Mouse (Mus musculus) neural tube, embryonic 11.5 days (tissue): ENCODE data around the gene Klhl23. TPM values are rescaled to one million over a fixed set of nuclear protein-coding genes. Genes with fewer than 3 reads are reported as not detected.

ENCODE experiments used
- ATAC-seq: fragments of 200-750 bp; cut with Nextera tagmentation; 2 replicates; pipeline ENCODE4 v1.8.0; 2017; ENCODE audit warnings: moderate number of reproducible peaks, mild to moderate bottlenecking, moderate TSS enrichment, moderate library complexity; ENCODE audit not compliant: insufficient read depth, low FRiP score, low TSS enrichment
- DNase-seq: peaks from one replicate; pipeline ENCODE4 v3.0.0-alpha.2; 2015; ENCODE audit warnings: low spot score
- H3K27ac ChIP-seq: fragments of 300-500 bp; sonication (generic); 2 replicates; pipeline ENCODE4 v1.5.1; 2014; ENCODE audit warnings: low read depth, mild to moderate bottlenecking, low read length
- H3K27me3 ChIP-seq: fragments of 300-500 bp; sonication (generic); 2 replicates; pipeline ENCODE4 v1.6.1; 2014; ENCODE audit warnings: mild to moderate bottlenecking, low read length, mixed read lengths; ENCODE audit not compliant: control insufficient read depth, insufficient read depth
- H3K36me3 ChIP-seq: fragments of 300-500 bp; sonication (generic); 2 replicates; pipeline ENCODE4 v1.6.1; 2014; ENCODE audit warnings: mild to moderate bottlenecking, low read length, moderate library complexity, mixed read lengths; ENCODE audit not compliant: control insufficient read depth, insufficient read depth
- H3K4me1 ChIP-seq: fragments of 300-500 bp; sonication (generic); 2 replicates; pipeline ENCODE4 v1.6.1; 2014; ENCODE audit warnings: low read length, mixed read lengths; ENCODE audit not compliant: control insufficient read depth, insufficient read depth
- H3K4me2 ChIP-seq: fragments of 300-500 bp; sonication (generic); 2 replicates; pipeline ENCODE4 v1.6.1; 2014; ENCODE audit warnings: low read depth, mild to moderate bottlenecking, moderate library complexity
- H3K4me3 ChIP-seq: fragments of 300-500 bp; sonication (generic); 2 replicates; pipeline ENCODE4 v1.5.1; 2014; ENCODE audit warnings: low read depth, low read length
- H3K9ac ChIP-seq: fragments of 300-500 bp; sonication (generic); 2 replicates; pipeline ENCODE4 v1.6.1; 2014; ENCODE audit warnings: mild to moderate bottlenecking, low read length
- H3K9me3 ChIP-seq: fragments of 300-500 bp; sonication (generic); 2 replicates; pipeline ENCODE4 v1.6.1; 2016; ENCODE audit warnings: low read length; ENCODE audit not compliant: control insufficient read depth
- whole genome bisulfite sequencing: fragments of 180-500 bp; shearing (Covaris S2); extraction: QIAGEN DNeasy Blood & Tissue Kit; methylation state at CpG from one replicate; pipeline ENCODE4 v1.1.7; 2014; 5-methylcytosine and 5-hydroxymethylcytosine counted together
- polyA plus RNA-seq: library from polyadenylated mRNA; unstranded; fragments of >200 nt; fragmentation: Nextera tagmentation; extraction: Ambion mirVana; gene quantifications from 2 replicates; pipeline ENCODE4 v1.2.1, GENCODE M21; 2014

Klhl23 gene
- polyA plus RNA-seq: 35.5 and 35.8 TPM in 2 replicates

DNA sequence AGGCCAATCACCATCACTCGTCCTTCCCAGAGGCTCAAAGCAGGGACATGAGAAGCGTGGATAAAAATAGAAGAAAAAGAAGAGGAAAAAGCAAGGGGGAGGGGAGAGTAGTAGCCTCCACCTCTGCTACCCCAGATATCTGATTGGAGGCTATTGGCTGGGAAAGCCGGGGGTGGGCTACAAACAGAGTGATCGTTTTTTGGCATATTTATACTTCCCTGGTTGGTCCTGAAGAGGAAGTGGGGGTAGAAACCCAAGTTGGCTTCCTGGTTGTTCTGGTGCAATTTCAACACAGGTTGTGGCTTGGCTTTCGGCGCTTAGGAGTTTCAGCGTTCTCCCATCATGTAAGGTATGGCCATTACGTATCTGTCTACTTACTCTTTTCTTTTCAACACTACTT is at the start of gene Klhl23:
Gene Klhl23, plus strand, starts transcription at position 234 of the 400 bp plus-strand sequence.
- Histone ChIP-seq H3K9me3 (no peaks in the 10 kb centered on the region), H3K4me2 (peak within 1 kb of the TSS; percentile 87), H3K9ac (peak within 1 kb of the TSS; percentile 92), H3K27ac (peak within 1 kb of the TSS; percentile 88), H3K4me3 (peak within 1 kb of the TSS; percentile 83), H3K27me3 (no peaks in the 10 kb centered on the region), H3K4me1 (no peaks in the 10 kb centered on the region; the same call in 1 of the 2 replicates), H3K36me3 (peaks cover 2% of the 10 kb centered on the region; the same call in 1 of the 2 replicates)
- ATAC-seq (no peak), DNase-seq (no peak)
- 26% methylated on average over 8 of the region's 8 CpGs for WGBS

DNA sequence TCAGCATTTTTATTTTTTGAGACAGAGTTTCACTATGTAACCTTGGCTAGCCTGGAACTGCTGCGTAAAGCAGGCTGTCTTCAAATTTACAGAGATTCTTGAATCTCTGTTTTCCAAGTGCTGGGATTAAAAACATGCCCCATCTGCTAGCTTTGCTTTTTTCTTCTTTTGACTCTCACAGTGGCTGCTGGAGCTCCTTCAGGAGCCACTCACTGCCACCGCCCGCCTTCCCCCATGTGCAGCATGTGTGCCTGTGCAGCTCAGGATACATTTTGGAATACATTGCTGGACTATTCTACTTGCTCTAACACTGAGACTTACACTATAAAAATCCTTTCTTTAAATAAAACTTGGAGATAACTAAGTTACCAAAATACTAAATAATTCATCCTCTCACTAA is 48.4 kb upstream of the Klhl23 start:
- 91% methylated on average over 3 of the region's 3 CpGs for WGBS
- H3K36me3 ChIP-seq: no peaks in the 10 kb centered on the region
- no peak overlapping the region for H3K4me2 ChIP-seq

GRCm38 (mm10) chr2:69777985-69778835 is 43.5 kb upstream of the Klhl23 start:
- no peaks in the 10 kb centered on the region for H3K4me1 ChIP-seq
- H3K27ac ChIP-seq: no peak overlapping the region
- no peaks in the 10 kb centered on the region for H3K9me3 ChIP-seq
- H3K4me3 ChIP-seq: no peak overlapping the region
- no peak for ATAC-seq
- 75% methylated on average over 7 of the region's 7 CpGs for WGBS
- H3K27me3 ChIP-seq: no peaks in the 10 kb centered on the region
- no peak overlapping the region for H3K4me2 ChIP-seq
- no peak for DNase-seq
- no peak overlapping the region for H3K9ac ChIP-seq
- H3K36me3 ChIP-seq: no peaks in the 10 kb centered on the region

More for the DNA sequence above, 48.4 kb upstream of the Klhl23 start:
- Histone ChIP-seq H3K27ac (no peak overlapping the region), H3K9me3 (no peaks in the 10 kb centered on the region), H3K9ac (no peak overlapping the region), H3K4me3 (no peak overlapping the region), H3K4me1 (no peaks in the 10 kb centered on the region), H3K27me3 (no peaks in the 10 kb centered on the region)
- no peak for ATAC-seq
- no peak for DNase-seq

- Histone ChIP-seq H3K9me3 (no peaks in the 10 kb centered on the region), H3K4me3 (no peak overlapping the region), H3K27me3 (no peaks in the 10 kb centered on the region), H3K4me1 (no peaks in the 10 kb centered on the region), H3K9ac (no peak overlapping the region), H3K36me3 (no peaks in the 10 kb centered on the region), H3K27ac (no peak overlapping the region), H3K4me2 (no peak overlapping the region)
- ATAC-seq: no peak
- no peak for DNase-seq
- 47% methylated on average over 5 of the region's 5 CpGs for WGBS
Measured at GRCm38 (mm10) chr2:69778836-69779177, 42.9 kb upstream of the Klhl23 start.

- Histone ChIP-seq H3K27me3 (no peaks in the 10 kb centered on the region), H3K27ac (no peak overlapping the region), H3K9ac (peak overlapping the region; percentile 57), H3K4me1 (peaks cover 4% of the 10 kb centered on the region; the same call in 1 of the 2 replicates), H3K36me3 (peaks cover 3% of the 10 kb centered on the region; the same call in 1 of the 2 replicates), H3K9me3 (no peaks in the 10 kb centered on the region), H3K4me3 (peak overlapping the region; percentile 59), H3K4me2 (peak overlapping the region; percentile 79)
- ATAC-seq (peak; percentile 22; the same call in 1 of the 2 replicates), DNase-seq (no peak)
- 30% methylated on average over 9 of the region's 9 CpGs for WGBS
Measured at GRCm38 (mm10) chr2:69788974-69789373, 32.8 kb upstream of the Klhl23 start.

GRCm38 (mm10) chr2:69789429-69790069 is 32.2 kb upstream of the Klhl23 start, which contains the start of the genes Ccdc173 and Phospho2:
Ccdc173 (minus strand) TSS chr2:69789575.
Phospho2 (plus strand) TSS chr2:69789623.
- ATAC-seq (peak; percentile 93), DNase-seq (peak; percentile 97)
- H3K27ac ChIP-seq: peak within 1 kb of the TSS; percentile 58
- 1% methylated on average over 48 of the region's 48 CpGs for WGBS
- peaks cover 4% of the 10 kb centered on the region; the same call in 1 of the 2 replicates for H3K4me1 ChIP-seq
- peak within 1 kb of the TSS; percentile 59 for H3K4me3 ChIP-seq
- H3K9ac ChIP-seq: peak within 1 kb of the TSS; percentile 63
- peaks cover 4% of the 10 kb centered on the region; the same call in 1 of the 2 replicates for H3K36me3 ChIP-seq
- H3K9me3 ChIP-seq: no peaks in the 10 kb centered on the region
- no peaks in the 10 kb centered on the region for H3K27me3 ChIP-seq
- H3K4me2 ChIP-seq: peak within 1 kb of the TSS; percentile 79

- Histone ChIP-seq H3K4me3 (peak overlapping the region; percentile 59), H3K27me3 (no peaks in the 10 kb centered on the region), H3K9me3 (no peaks in the 10 kb centered on the region), H3K36me3 (peaks cover 4% of the 10 kb centered on the region), H3K9ac (no peak overlapping the region), H3K4me1 (peaks cover 4% of the 10 kb centered on the region; the same call in 1 of the 2 replicates), H3K27ac (no peak overlapping the region), H3K4me2 (peak overlapping the region; percentile 79)
- ATAC-seq: peak; percentile 43; the same call in 1 of the 2 replicates
- under 1% methylated on average over 10 of the region's 10 CpGs for WGBS
- DNase-seq: peak; percentile 88
Measured at GRCm38 (mm10) chr2:69790285-69790684, 31.5 kb upstream of the Klhl23 start.

- Histone ChIP-seq H3K4me2 (no peak overlapping the region; the same call in 1 of the 2 replicates), H3K27me3 (no peaks in the 10 kb centered on the region), H3K27ac (no peak overlapping the region), H3K36me3 (peaks cover 6% of the 10 kb centered on the region), H3K4me1 (peaks cover 4% of the 10 kb centered on the region; the same call in 1 of the 2 replicates), H3K9me3 (no peaks in the 10 kb centered on the region), H3K9ac (no peak overlapping the region), H3K4me3 (no peak overlapping the region)
- DNase-seq (no peak), ATAC-seq (no peak)
- WGBS: 71% methylated on average over 4 of the region's 4 CpGs
Measured at GRCm38 (mm10) chr2:69790722-69791121, 31.0 kb upstream of the Klhl23 start.
